Mouse (Mus musculus) stomach, postnatal 0 days (tissue): ENCODE results near the gene Stk19. TPM values are rescaled to one million over a fixed set of nuclear protein-coding genes. Genes with fewer than 3 reads are reported as not detected.
"Not testable (repeated sequence)": the region's sequence is repeated elsewhere in the genome, so short reads cannot be mapped to it uniquely, and the experiment has no call there.

Experiments
- ATAC-seq: fragments of 200-750 bp; cut with Nextera tagmentation; 2 replicates; pipeline ENCODE4 v1.8.0; 2017; ENCODE audit not compliant: low FRiP score, low TSS enrichment
- DNase-seq: peaks from one replicate; pipeline ENCODE4 v3.0.0-alpha.2; 2016; ENCODE audit warnings: low spot score
- H3K27ac ChIP-seq: fragments of 300-500 bp; sonication (generic); replicated peaks from 2 replicates; pipeline ENCODE4 v1.5.1; 2014; ENCODE audit warnings: mild to moderate bottlenecking, control low read depth
- H3K27me3 ChIP-seq: fragments of 300-500 bp; sonication (generic); 2 replicates; pipeline ENCODE4 v1.6.1; 2014; ENCODE audit warnings: low read length; ENCODE audit not compliant: control insufficient read depth, insufficient read depth
- H3K36me3 ChIP-seq: fragments of 300-500 bp; sonication (generic); 2 replicates; pipeline ENCODE4 v1.6.1; 2014; ENCODE audit warnings: low read length, mixed read lengths; ENCODE audit not compliant: control insufficient read depth, insufficient read depth
- H3K4me1 ChIP-seq: fragments of 300-500 bp; sonication (generic); replicated peaks from 2 replicates; pipeline ENCODE4 v1.6.1; 2014; ENCODE audit warnings: antibody characterized with exemption; ENCODE audit not compliant: control insufficient read depth, insufficient read depth
- H3K4me2 ChIP-seq: fragments of 300-500 bp; sonication (generic); replicated peaks from 2 replicates; pipeline ENCODE4 v1.6.1; 2014; ENCODE audit warnings: low read depth, mild to moderate bottlenecking, control low read depth, moderate library complexity
- H3K4me3 ChIP-seq: fragments of 300-500 bp; sonication (generic); 2 replicates; pipeline ENCODE4 v1.5.1; 2014; ENCODE audit warnings: low read depth, low read length, control low read depth
- H3K9ac ChIP-seq: fragments of 300-500 bp; sonication (generic); 2 replicates; pipeline ENCODE4 v1.6.1; 2014; ENCODE audit warnings: mild to moderate bottlenecking, low read length, control low read depth, mixed read lengths
- H3K9me3 ChIP-seq: fragments of 300-500 bp; sonication (generic); 2 replicates; pipeline ENCODE4 v1.6.1; 2016; ENCODE audit warnings: low read length; ENCODE audit not compliant: control insufficient read depth
- CTCF ChIP-seq: IDR thresholded peaks from 2 replicates; pipeline ENCODE4 v1.5.1; 2016; ENCODE audit warnings: antibody characterized with exemption, low read depth, mild to moderate bottlenecking, moderate library complexity
- EP300 ChIP-seq: optimal IDR thresholded peaks from 2 replicates; pipeline ENCODE3; 2016; ENCODE audit warnings: antibody characterized with exemption
- WGBS: fragments of 180-500 bp; shearing (Covaris S2); extraction: QIAGEN DNeasy Blood & Tissue Kit; methylation state at CpG from one replicate; pipeline ENCODE4 v1.1.7; 2014; 5-methylcytosine and 5-hydroxymethylcytosine counted together
- polyA plus RNA-seq: library from polyadenylated mRNA; unstranded; fragments of >200 nt; fragmentation: Nextera tagmentation; extraction: Ambion mirVana; gene quantifications from 2 replicates; pipeline ENCODE4 v1.2.1, GENCODE M21; 2015

Stk19 gene
- polyA plus RNA-seq, 1 experiment from 2014 or later = 23.1 TPM

DNA sequence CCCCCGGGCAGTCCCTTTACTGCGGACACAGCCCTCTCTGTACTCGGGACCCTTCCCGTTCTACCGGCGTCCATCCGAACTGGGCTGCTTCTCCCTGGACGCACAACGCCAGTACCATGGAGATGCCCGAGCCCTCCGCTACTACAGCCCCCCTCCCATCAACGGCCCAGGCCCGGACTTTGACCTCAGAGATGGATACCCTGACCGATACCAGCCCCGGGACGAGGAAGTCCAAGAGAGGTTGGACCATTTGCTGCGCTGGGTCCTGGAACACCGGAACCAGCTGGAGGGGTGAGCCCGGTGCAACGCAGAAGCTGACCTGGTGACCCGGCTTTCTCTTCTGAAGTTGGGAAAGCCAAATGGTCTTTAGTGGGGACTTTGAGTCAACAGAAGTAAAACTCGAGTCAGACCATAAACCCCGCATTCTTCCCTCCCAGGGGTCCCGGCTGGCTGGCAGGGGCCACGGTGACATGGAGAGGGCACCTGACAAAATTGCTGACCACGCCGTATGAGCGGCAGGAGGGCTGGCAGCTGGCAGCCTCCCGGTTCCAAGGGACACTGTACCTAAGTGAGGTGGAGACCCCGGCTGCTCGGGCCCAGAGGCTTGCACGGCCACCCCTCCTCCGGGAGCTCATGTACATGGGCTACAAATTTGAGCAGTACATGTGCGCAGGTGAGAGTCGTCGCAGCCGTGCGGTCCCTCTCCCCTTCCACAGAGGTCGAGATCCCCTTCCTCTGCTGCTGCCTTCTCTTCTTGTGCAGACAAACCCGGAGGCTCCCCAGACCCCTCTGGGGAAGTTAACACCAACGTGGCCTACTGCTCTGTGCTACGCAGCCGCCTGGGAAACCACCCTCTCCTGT is 949 bp upstream of the Stk19 start:
- Histone ChIP-seq H3K9me3 (no peaks in the 10 kb centered on the region), H3K4me1 (0 out of 2 replicates have a peak, but pooled peaks cover 5% of the 10 kb centered on the region), H3K36me3 (peaks cover 15% of the 10 kb centered on the region; the same call in 1 of the 2 replicates), H3K27me3 (no peaks in the 10 kb centered on the region), H3K4me3 (peak overlapping the region; percentile 73), H3K27ac (peak overlapping the region; percentile 86), H3K9ac (peak overlapping the region; percentile 73), H3K4me2 (peak overlapping the region; percentile 93)
- TF ChIP-seq EP300 = no peak
- TF ChIP-seq CTCF = no peak
- ATAC-seq = peak; percentile 36
- WGBS = 32% methylated on average over 41 of the region's 43 CpGs
- DNase-seq = peak; percentile 31

DNA sequence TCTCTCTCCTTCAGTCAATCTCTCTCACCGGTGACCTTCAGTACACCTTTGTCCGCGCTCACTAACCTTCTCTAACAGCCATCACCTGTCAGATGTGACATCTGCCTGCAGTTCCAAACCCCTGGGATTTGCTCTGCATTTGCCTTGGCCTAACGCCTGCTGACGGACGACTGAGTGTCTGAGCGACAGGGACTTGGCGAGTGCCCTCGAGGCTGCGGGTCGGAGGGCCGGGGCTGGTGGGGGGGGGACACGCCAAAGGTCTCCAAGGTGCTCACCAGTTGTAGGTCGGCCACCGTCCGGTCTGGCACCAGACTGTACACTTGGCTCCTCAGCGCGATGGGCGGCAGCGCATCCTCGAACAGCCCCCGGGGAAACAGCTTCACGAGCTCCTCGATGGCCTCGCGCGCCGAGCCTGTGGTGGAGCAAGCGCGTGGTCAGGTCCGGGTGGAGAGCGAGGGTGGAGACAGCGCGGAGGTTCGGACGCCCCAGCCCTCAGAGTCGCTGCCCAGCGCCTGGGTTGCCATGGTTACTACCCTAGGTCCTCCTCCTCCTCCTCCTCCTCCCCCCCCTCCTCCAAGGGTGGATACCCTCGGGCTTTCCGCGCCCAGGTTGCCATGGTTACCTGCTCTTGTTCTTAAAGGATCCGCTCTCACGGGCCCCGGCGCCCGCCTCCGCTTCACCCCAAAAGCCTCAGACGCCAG is 440 bp downstream of the Stk19 start:
- H3K4me2 ChIP-seq = peak overlapping the region; percentile 97
- no peaks in the 10 kb centered on the region for H3K27me3 ChIP-seq
- peaks cover 15% of the 10 kb centered on the region; the same call in 1 of the 2 replicates for H3K36me3 ChIP-seq
- H3K9me3 ChIP-seq = no peaks in the 10 kb centered on the region
- DNase-seq (no peak), ATAC-seq (peak; percentile 60)
- 5% methylated on average over 48 of the region's 48 CpGs for WGBS
- H3K4me1 ChIP-seq = 0 out of 2 replicates have a peak, but pooled peaks cover 5% of the 10 kb centered on the region
- peak overlapping the region; percentile 78 for H3K27ac ChIP-seq
- TF ChIP-seq EP300 = no peak
- no peak for TF ChIP-seq CTCF
- H3K9ac ChIP-seq = peak overlapping the region; percentile 75
- peak overlapping the region; percentile 73 for H3K4me3 ChIP-seq

DNA sequence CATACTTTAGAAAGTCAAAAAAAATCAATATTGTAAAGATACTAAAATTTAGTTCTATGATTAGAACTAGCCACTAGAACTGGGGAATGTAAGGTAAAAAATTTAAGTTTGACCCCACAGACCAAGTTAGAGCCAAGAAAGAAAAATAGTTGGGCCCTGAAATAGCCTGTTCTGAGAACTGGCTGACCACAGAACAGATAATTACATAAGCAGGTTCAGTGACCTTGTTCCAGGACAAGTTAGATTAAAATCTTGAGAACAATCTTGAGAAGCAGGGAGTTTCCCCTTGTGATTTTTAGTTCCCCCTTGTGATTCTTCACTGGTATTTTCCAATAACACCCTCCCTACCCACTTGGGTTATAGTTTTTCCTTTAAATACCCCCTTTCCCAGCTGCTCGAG is 6.0 kb downstream of the Stk19 start:
- H3K4me2 ChIP-seq, H3K27me3 ChIP-seq, H3K4me1 ChIP-seq, H3K4me3 ChIP-seq, H3K9ac ChIP-seq, ATAC-seq, DNase-seq, H3K27ac ChIP-seq, H3K9me3 ChIP-seq: not testable (repeated sequence)
- 88% methylated on average over 1 of the region's 1 CpGs for WGBS
- peaks cover 11% of the 10 kb centered on the region for H3K36me3 ChIP-seq

- TF ChIP-seq CTCF (no peak), EP300 (no peak)
- DNase-seq (no peak), ATAC-seq (no peak)
- WGBS = 75% methylated on average over 7 of the region's 7 CpGs
- H3K4me1 ChIP-seq = no peaks in the 10 kb centered on the region
- H3K36me3 ChIP-seq = no peaks in the 10 kb centered on the region
- H3K9ac ChIP-seq = no peak overlapping the region
- no peak overlapping the region for H3K4me3 ChIP-seq
- H3K9me3 ChIP-seq = no peaks in the 10 kb centered on the region
- no peak overlapping the region for H3K27ac ChIP-seq
- H3K4me2 ChIP-seq = no peak overlapping the region
- H3K27me3 ChIP-seq = no peaks in the 10 kb centered on the region
Measured at GRCm38 (mm10) chr17:34814818-34815370, 21.9 kb downstream of the Stk19 start.

DNA sequence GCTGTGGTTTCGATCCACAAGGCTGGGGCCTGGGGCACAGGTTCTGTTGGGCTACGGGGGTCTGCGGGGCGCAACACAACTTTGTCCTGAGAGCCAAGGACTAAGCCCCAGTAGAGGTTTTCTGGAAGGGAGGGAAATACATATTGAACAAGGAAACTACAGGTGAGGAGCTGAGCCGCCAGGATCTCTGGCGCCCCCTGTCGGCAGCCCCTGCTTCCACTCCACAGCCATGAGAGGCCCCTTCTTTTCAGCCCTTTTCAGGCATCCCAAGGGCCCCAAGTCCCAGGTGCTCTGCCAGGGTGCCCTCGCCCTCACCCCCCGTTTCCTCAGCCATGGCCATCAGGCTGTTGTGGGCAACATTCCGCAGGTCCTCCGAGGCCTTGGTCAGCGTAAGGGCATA is 23.0 kb downstream of the Stk19 start:
- WGBS = 54% methylated on average over 10 of the region's 12 CpGs
- TF ChIP-seq CTCF = peak; percentile 74

More for the DNA sequence above, 23.0 kb downstream of the Stk19 start:
- H3K27me3 ChIP-seq, H3K9ac ChIP-seq, H3K4me1 ChIP-seq, H3K4me2 ChIP-seq, H3K9me3 ChIP-seq, ATAC-seq, H3K4me3 ChIP-seq, H3K27ac ChIP-seq, H3K36me3 ChIP-seq: not testable (repeated sequence)
- peak; percentile 29 for DNase-seq
